Mouse (Mus musculus): ENCODE results near the gene Myzap.

DNA sequence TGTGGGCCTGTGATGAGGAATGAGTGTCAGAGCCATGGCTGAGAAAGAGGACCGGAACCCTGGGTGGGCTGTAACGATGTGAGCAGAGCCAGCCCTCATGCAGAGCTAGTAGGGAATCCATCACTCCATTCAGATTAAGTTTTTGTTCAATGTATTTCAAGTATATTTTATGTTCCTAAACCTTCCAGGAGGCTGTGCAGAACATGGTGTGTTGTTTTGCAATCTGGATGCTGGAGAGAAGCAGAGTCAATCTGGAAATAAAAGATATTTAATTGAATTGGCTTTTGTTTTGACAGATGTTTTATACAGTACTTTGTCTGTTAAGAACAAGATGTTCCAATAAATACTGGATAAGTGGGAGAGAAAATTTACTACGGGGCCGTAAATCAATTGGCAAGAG is 135.4 kb downstream of the Myzap start:
- no peak for TF ChIP-seq EP300 (IDR thresholded peaks at IDR 0.05; ENCODE audit: low read depth)
- TF ChIP-seq CTCF (IDR thresholded peaks at IDR 0.05; ENCODE audit: low read depth) = no peak

All from liver, embryonic 14.5 days (tissue).